In genomic region chr2:28633136-28633535, GRCm38 (mm10) we compare ENCODE assay signal across 21 mouse cellular contexts. TPM values are rescaled to one million over a fixed set of nuclear protein-coding genes. Genes with fewer than 3 reads are reported as not detected.
DNase-seq lines count a peak whose midpoint lies in the region; ATAC-seq and TF ChIP-seq lines count a peak whose summit lies in the region.
"Had no signal": no experiment of that assay in that cellular context is flagged by ENCODE, and none has a peak within 500 bp of the region (broad histone marks: within the 10 kb centered on the region; RNA-seq: fewer than 3 reads in every experiment).

No protein-coding gene starts in this region.

- H3K4me3 ChIP-seq in kidney, adult 2 months (ENCODE audit: insufficient read depth, low read depth, low read length): no peak overlapping the region
- H3K4me3 ChIP-seq in midbrain, embryonic 14.5 days (replicated peaks; ENCODE audit: low read depth, low read length): no peak overlapping the region
- no peak overlapping the region for H3K4me3 ChIP-seq in midbrain, embryonic 15.5 days
- H3K4me3 ChIP-seq in bone marrow macrophage, adult 2 months (ENCODE audit: insufficient read depth, low read length): no peak overlapping the region
- H3K4me3 ChIP-seq: embryonic facial prominence, embryonic 13.5 days; heart, adult 2 months; limb, embryonic 12.5 days had no signal

- no peak for ATAC-seq in midbrain, embryonic 14.5 days (ENCODE audit: low FRiP score, low TSS enrichment)
- no peak for ATAC-seq in midbrain, embryonic 15.5 days (replicated peaks)
- ATAC-seq: forebrain, embryonic 14.5 days had no signal

- H3K9me3 ChIP-seq in midbrain, embryonic 14.5 days (ENCODE audit: control insufficient read depth, low read length): no peaks in the 10 kb centered on the region
- no peaks in the 10 kb centered on the region for H3K9me3 ChIP-seq in midbrain, embryonic 15.5 days
- H3K9me3 ChIP-seq: embryonic facial prominence, embryonic 13.5 days; limb, embryonic 12.5 days had no signal

- no peaks in the 10 kb centered on the region for H3K36me3 ChIP-seq in kidney, adult 2 months (ENCODE audit: control insufficient read depth, insufficient read depth, low read length)
- no peaks in the 10 kb centered on the region for H3K36me3 ChIP-seq in midbrain, embryonic 14.5 days (ENCODE audit: control insufficient read depth, insufficient read depth, low read length)
- H3K36me3 ChIP-seq in midbrain, embryonic 15.5 days (replicated peaks): no peaks in the 10 kb centered on the region
- H3K36me3 ChIP-seq: embryonic facial prominence, embryonic 13.5 days; limb, embryonic 12.5 days had no signal

- H3K27ac ChIP-seq in kidney, adult 2 months (ENCODE audit: insufficient read depth, low read depth, low read length): peak overlapping the region; percentile 18
- H3K27ac ChIP-seq in midbrain, embryonic 14.5 days (replicated peaks; ENCODE audit: low read depth, low read length): no peak overlapping the region
- H3K27ac ChIP-seq in midbrain, embryonic 15.5 days: no peak overlapping the region
- no peak overlapping the region for H3K27ac ChIP-seq in bone marrow macrophage, adult 2 months (ENCODE audit: insufficient read depth, low read depth, low read length)
- H3K27ac ChIP-seq: embryonic facial prominence, embryonic 13.5 days; heart, adult 2 months; limb, embryonic 12.5 days had no signal

- H3K9ac ChIP-seq in midbrain, embryonic 14.5 days (replicated peaks; ENCODE audit: low read length): no peak overlapping the region
- H3K9ac ChIP-seq in midbrain, embryonic 15.5 days: no peak overlapping the region
- H3K9ac ChIP-seq: embryonic facial prominence, embryonic 13.5 days; limb, embryonic 12.5 days had no signal

- no peak for TF ChIP-seq POLR2A in kidney, adult 2 months (IDR thresholded peaks at IDR 0.05; ENCODE audit: low read depth, low read length)
- TF ChIP-seq POLR2A in bone marrow macrophage, adult 2 months (IDR thresholded peaks at IDR 0.05; ENCODE audit: borderline replicate concordance, low read depth, low read length): no peak

- H3K4me1 ChIP-seq in kidney, adult 2 months (ENCODE audit: control insufficient read depth, insufficient read depth, low read length): peaks cover 18% of the 10 kb centered on the region
- no peaks in the 10 kb centered on the region for H3K4me1 ChIP-seq in midbrain, embryonic 14.5 days (ENCODE audit: control insufficient read depth, insufficient read depth, low read length)
- no peaks in the 10 kb centered on the region for H3K4me1 ChIP-seq in midbrain, embryonic 15.5 days
- H3K4me1 ChIP-seq in bone marrow macrophage, adult 2 months (ENCODE audit: control insufficient read depth, insufficient read depth, low read length): peaks cover 10% of the 10 kb centered on the region

- H3K4me2 ChIP-seq in midbrain, embryonic 14.5 days (ENCODE audit: low read length): no peak overlapping the region
- no peak overlapping the region for H3K4me2 ChIP-seq in midbrain, embryonic 15.5 days
- H3K4me2 ChIP-seq: embryonic facial prominence, embryonic 13.5 days; limb, embryonic 12.5 days; midbrain, embryonic 11.5 days had no signal

- H3K27me3 ChIP-seq in kidney, adult 2 months (replicated peaks; ENCODE audit: control insufficient read depth, insufficient read depth, low read length): no peaks in the 10 kb centered on the region
- H3K27me3 ChIP-seq in midbrain, embryonic 14.5 days (ENCODE audit: control insufficient read depth, insufficient read depth, low read length): no peaks in the 10 kb centered on the region
- no peaks in the 10 kb centered on the region for H3K27me3 ChIP-seq in midbrain, embryonic 15.5 days (replicated peaks)
- H3K27me3 ChIP-seq: embryonic facial prominence, embryonic 13.5 days; limb, embryonic 12.5 days had no signal

- WGBS in kidney, adult 2 months: 48% methylated on average over 4 of the region's 4 CpGs
- 68% methylated on average over 4 of the region's 4 CpGs for WGBS in midbrain, embryonic 14.5 days
- WGBS in midbrain, embryonic 15.5 days: 57% methylated on average over 4 of the region's 4 CpGs

- DNase-seq in kidney, adult 2 months: no peak
- no peak for DNase-seq in kidney, adult 9 months
- DNase-seq in midbrain, embryonic 14.5 days: peak; percentile 7
- no peak for DNase-seq in urinary bladder, postnatal 14 days (ENCODE audit: low spot score)
- DNase-seq in cerebellum, postnatal 10 days: no peak
- DNase-seq: cerebellum, adult 9-10 months; gastrocnemius, postnatal 25 days; heart, adult 2 months; kidney, postnatal 4 days; lung, adult 18-20 months; lung, postnatal 36 days; right cerebral cortex, postnatal 14 days; thymus, adult 18-20 months; thymus, postnatal 4 days had no signal

- TF ChIP-seq CTCF in kidney, adult 2 months (conservative IDR thresholded peaks at IDR 0.05; ENCODE audit: insufficient read depth, insufficient read length, low read depth, low read length): no peak
- TF ChIP-seq CTCF in bone marrow macrophage, adult 2 months (IDR thresholded peaks at IDR 0.05; ENCODE audit: low read depth, low read length): 0 out of 2 replicates have a peak, but pooled peaks have one; percentile 22

RNA-seq across cellular contexts. Expression of gene Tsc1, which starts 7.9 kb away (rescaled TPM):
- 17.5 and 21.4 TPM in 2 replicates for polyA plus RNA-seq in kidney, adult 2 months (2012; rRNA removed)
- 23.0 and 32.9 TPM in 2 replicates for polyA plus RNA-seq in midbrain, embryonic 14.5 days (2014; fragmentation: Nextera tagmentation; extraction: Ambion mirVana)
- 38.6 and 40.3 TPM in 2 replicates for polyA plus RNA-seq in midbrain, embryonic 15.5 days (2015; fragmentation: Nextera tagmentation; extraction: Ambion mirVana)
- polyA plus RNA-seq in bone marrow macrophage, adult 2 months (2012; ENCODE audit: insufficient read depth, insufficient read length, missing spikeins): 19.0 and 21.4 TPM in 2 replicates

RNA-seq across cellular contexts. Expression of gene Gfi1b, which starts 11.4 kb away (rescaled TPM):
- 0.06 and 0.30 TPM in 2 replicates for polyA plus RNA-seq in kidney, adult 2 months (2012; rRNA removed)
- polyA plus RNA-seq in midbrain, embryonic 14.5 days (2014; fragmentation: Nextera tagmentation; extraction: Ambion mirVana): 0.12 TPM in 1 of 2 replicates, not detected in the other
- not detected in 2 replicates for polyA plus RNA-seq in midbrain, embryonic 15.5 days (2015; fragmentation: Nextera tagmentation; extraction: Ambion mirVana)
- 0.55 TPM in 1 of 2 replicates, not detected in the other for polyA plus RNA-seq in bone marrow macrophage, adult 2 months (2012; ENCODE audit: insufficient read depth, insufficient read length, missing spikeins)
- polyA plus RNA-seq: forebrain, embryonic 14.5 days; neural tube, embryonic 14.5 days had no signal

RNA-seq across cellular contexts. Expression of gene Gtf3c5, which starts 49.6 kb away (rescaled TPM):
- polyA plus RNA-seq in kidney, adult 2 months (2012; rRNA removed): 20.4 and 20.8 TPM in 2 replicates
- polyA plus RNA-seq in midbrain, embryonic 14.5 days (2014; fragmentation: Nextera tagmentation; extraction: Ambion mirVana): 30.5 and 31.0 TPM in 2 replicates
- polyA plus RNA-seq in midbrain, embryonic 15.5 days (2015; fragmentation: Nextera tagmentation; extraction: Ambion mirVana): 48.2 and 49.2 TPM in 2 replicates
- 11.3 and 12.9 TPM in 2 replicates for polyA plus RNA-seq in bone marrow macrophage, adult 2 months (2012; ENCODE audit: insufficient read depth, insufficient read length, missing spikeins)
